Mouse (Mus musculus): ENCODE results near the gene Ptrh1. TPM values are rescaled to one million over a fixed set of nuclear protein-coding genes. Genes with fewer than 3 reads are reported as not detected.
A peak's percentile ranks its signal among the peaks of the same experiment; 100 is the strongest.

Ptrh1 gene
- polyA plus RNA-seq, 1 experiment from 2014 or later = 7.6 TPM

DNA sequence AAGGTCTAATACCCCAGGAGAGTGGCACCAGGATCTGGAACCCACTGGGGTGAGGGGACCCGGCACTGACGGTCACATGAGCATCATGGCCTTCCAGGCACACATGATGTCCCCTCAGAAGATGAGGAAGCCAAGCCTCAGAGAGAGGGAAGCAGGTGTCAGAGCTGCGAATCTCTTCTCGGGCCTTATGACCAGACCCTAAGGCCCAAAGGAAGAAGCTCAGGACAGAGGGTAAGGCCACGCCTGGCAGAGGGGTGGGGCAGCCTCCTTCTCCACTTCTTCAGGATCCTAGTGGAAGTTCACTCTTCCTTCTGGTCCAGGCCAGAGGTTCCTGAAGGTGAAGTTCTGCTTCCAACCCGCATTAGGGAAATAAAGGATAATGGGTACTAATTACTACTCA is 42.9 kb upstream of the Ptrh1 start:
- no peak for TF ChIP-seq CTCF (IDR thresholded peaks at IDR 0.05; ENCODE audit: low read depth)
- TF ChIP-seq EP300 (optimal IDR thresholded peaks at IDR 0.05) = no peak
- no peak overlapping the region for H3K4me2 ChIP-seq (replicated peaks; ENCODE audit: low read depth)
- no peak overlapping the region for H3K9ac ChIP-seq (ENCODE audit: low read length)
- no peaks in the 10 kb centered on the region for H3K36me3 ChIP-seq (ENCODE audit: control insufficient read depth, insufficient read depth, low read length)
- no peak overlapping the region; the same call in 1 of the 2 replicates for H3K27ac ChIP-seq (replicated peaks)
- DNase-seq (ENCODE audit: low spot score) (no peak), ATAC-seq (ENCODE audit: low FRiP score, low TSS enrichment) (no peak)
- no peak overlapping the region for H3K4me3 ChIP-seq (ENCODE audit: low read depth, low read length)
- no peaks in the 10 kb centered on the region for H3K27me3 ChIP-seq (ENCODE audit: control insufficient read depth, insufficient read depth, low read length)
- H3K9me3 ChIP-seq (ENCODE audit: control insufficient read depth, low read length) = no peaks in the 10 kb centered on the region
- WGBS = 74% methylated on average over 6 of the region's 6 CpGs
- H3K4me1 ChIP-seq (replicated peaks; ENCODE audit: control insufficient read depth, insufficient read depth) = no peaks in the 10 kb centered on the region

DNA sequence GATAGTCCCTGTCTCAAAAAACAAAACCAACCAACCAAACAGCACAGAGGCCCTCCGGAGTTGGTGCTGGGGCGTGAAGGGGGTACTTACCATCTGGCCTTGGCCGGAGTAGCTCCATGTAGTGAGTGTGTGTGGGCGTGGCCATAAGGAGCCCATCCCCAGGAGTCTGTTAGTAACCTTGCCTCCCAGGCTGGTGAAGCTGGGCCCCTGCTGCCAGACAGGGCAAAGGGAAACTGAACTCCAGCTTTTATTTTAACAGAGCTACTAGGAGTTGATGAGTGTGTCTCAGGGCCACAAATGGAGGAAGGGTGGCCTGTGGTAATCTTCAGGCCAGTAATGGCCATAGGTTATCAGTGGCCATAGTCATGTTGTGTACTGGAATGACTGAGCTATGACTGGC is 41.1 kb upstream of the Ptrh1 start:
- no peaks in the 10 kb centered on the region for H3K9me3 ChIP-seq (ENCODE audit: control insufficient read depth, low read length)
- DNase-seq (ENCODE audit: low spot score) (no peak), ATAC-seq (ENCODE audit: low FRiP score, low TSS enrichment) (no peak)
- H3K4me3 ChIP-seq (ENCODE audit: low read depth, low read length) = no peak overlapping the region
- H3K27me3 ChIP-seq (ENCODE audit: control insufficient read depth, insufficient read depth, low read length) = no peaks in the 10 kb centered on the region
- H3K4me2 ChIP-seq (replicated peaks; ENCODE audit: low read depth) = no peak overlapping the region
- WGBS = 55% methylated on average over 4 of the region's 4 CpGs
- H3K9ac ChIP-seq (ENCODE audit: low read length) = no peak overlapping the region
- TF ChIP-seq EP300 (optimal IDR thresholded peaks at IDR 0.05) (no peak), CTCF (IDR thresholded peaks at IDR 0.05; ENCODE audit: low read depth) (no peak)
- H3K27ac ChIP-seq (replicated peaks) = peak overlapping the region; percentile 40
- no peaks in the 10 kb centered on the region for H3K36me3 ChIP-seq (ENCODE audit: control insufficient read depth, insufficient read depth, low read length)
- no peaks in the 10 kb centered on the region for H3K4me1 ChIP-seq (replicated peaks; ENCODE audit: control insufficient read depth, insufficient read depth)

DNA sequence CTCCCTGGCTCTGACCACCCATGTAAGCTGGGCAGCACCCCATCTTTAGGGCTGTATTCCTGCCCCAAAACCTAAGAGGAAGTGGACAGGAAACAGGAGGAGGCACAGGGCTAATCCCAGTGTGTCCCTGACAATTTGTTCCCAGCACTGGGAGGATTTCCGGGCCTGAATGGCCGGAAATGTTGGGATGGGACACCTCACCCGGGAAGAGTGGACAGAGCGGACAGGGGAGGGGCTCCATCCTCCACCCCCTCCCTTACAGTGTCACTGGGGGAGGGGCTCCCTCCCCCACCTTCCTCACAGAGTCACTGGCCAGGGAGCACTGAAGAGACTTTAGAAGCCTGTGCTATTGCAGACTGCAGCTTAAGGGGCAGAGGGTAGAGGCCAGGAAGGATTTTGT is 40.7 kb upstream of the Ptrh1 start:
- Histone ChIP-seq H3K27me3 (ENCODE audit: control insufficient read depth, insufficient read depth, low read length) (no peaks in the 10 kb centered on the region), H3K27ac (replicated peaks) (no peak overlapping the region), H3K36me3 (ENCODE audit: control insufficient read depth, insufficient read depth, low read length) (no peaks in the 10 kb centered on the region), H3K9me3 (ENCODE audit: control insufficient read depth, low read length) (no peaks in the 10 kb centered on the region), H3K4me2 (replicated peaks; ENCODE audit: low read depth) (no peak overlapping the region), H3K4me3 (ENCODE audit: low read depth, low read length) (no peak overlapping the region), H3K4me1 (replicated peaks; ENCODE audit: control insufficient read depth, insufficient read depth) (no peaks in the 10 kb centered on the region), H3K9ac (ENCODE audit: low read length) (no peak overlapping the region)
- TF ChIP-seq EP300 (optimal IDR thresholded peaks at IDR 0.05) = no peak
- no peak for TF ChIP-seq CTCF (IDR thresholded peaks at IDR 0.05; ENCODE audit: low read depth)
- DNase-seq (ENCODE audit: low spot score) (no peak), ATAC-seq (ENCODE audit: low FRiP score, low TSS enrichment) (no peak)
- WGBS = 59% methylated on average over 4 of the region's 4 CpGs

DNA sequence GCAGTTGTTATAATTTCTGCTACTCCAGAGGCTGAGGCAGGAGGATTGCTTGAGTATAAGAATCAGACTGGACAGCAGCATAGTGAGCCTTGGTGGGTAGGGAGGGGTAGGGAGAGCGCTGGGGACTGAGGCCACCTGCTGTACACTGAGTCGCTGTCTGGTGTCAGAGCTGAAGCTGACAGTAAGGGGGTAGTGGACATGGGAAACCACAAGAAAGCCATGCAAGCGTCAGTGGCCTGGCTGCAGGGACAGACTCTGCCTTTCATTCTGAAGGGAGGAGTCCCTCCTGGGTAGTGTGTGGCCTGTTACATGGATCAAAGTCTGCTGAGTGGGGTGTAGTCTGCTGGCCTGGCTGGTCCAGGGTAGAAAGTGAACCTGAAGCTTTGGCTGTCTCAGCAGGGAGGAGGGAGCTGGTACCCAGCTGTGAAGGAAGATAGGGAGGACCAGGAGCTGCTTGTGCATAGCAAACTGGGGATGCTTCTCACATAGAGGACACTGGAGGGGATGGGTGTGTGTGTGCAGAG is 39.2 kb upstream of the Ptrh1 start:
- no peak overlapping the region for H3K4me2 ChIP-seq (replicated peaks; ENCODE audit: low read depth)
- H3K27ac ChIP-seq (replicated peaks) = no peak overlapping the region
- H3K27me3 ChIP-seq (ENCODE audit: control insufficient read depth, insufficient read depth, low read length) = no peaks in the 10 kb centered on the region
- H3K4me3 ChIP-seq (ENCODE audit: low read depth, low read length) = no peak overlapping the region
- H3K9me3 ChIP-seq (ENCODE audit: control insufficient read depth, low read length) = no peaks in the 10 kb centered on the region
- ATAC-seq (ENCODE audit: low FRiP score, low TSS enrichment) (peak; percentile 45; the same call in 1 of the 2 replicates), DNase-seq (ENCODE audit: low spot score) (no peak)
- no peak overlapping the region for H3K9ac ChIP-seq (ENCODE audit: low read length)
- no peaks in the 10 kb centered on the region for H3K36me3 ChIP-seq (ENCODE audit: control insufficient read depth, insufficient read depth, low read length)
- peaks cover 5% of the 10 kb centered on the region; the same call in 1 of the 2 replicates for H3K4me1 ChIP-seq (replicated peaks; ENCODE audit: control insufficient read depth, insufficient read depth)
- TF ChIP-seq CTCF (IDR thresholded peaks at IDR 0.05; ENCODE audit: low read depth) (no peak), EP300 (optimal IDR thresholded peaks at IDR 0.05) (no peak)
- 56% methylated on average over 3 of the region's 3 CpGs for WGBS

DNA sequence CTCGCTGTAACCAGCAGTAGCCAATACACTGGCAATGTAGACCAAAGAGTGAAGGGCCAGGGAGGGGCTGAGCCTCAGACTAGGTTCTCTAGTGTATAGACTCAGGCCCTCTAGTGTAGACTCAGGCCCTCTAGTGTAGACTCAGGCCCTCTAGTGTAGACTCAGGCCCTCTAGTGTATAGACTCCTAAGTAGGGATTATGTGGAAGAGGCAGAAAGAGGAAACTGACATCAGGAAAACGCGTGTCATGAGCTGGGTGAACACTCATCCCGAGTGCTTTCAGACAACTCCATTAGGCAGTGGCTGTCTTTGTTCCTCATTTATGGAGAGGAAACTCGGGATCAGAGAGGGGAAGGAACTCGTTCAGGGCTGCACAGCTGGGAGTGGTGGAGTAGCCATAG is 38.6 kb upstream of the Ptrh1 start:
- no peak for DNase-seq (ENCODE audit: low spot score)
- WGBS = 52% methylated on average over 6 of the region's 6 CpGs
- Histone ChIP-seq H3K27ac (replicated peaks) (no peak overlapping the region), H3K4me2 (replicated peaks; ENCODE audit: low read depth) (no peak overlapping the region), H3K9me3 (ENCODE audit: control insufficient read depth, low read length) (no peaks in the 10 kb centered on the region), H3K36me3 (ENCODE audit: control insufficient read depth, insufficient read depth, low read length) (no peaks in the 10 kb centered on the region), H3K4me1 (replicated peaks; ENCODE audit: control insufficient read depth, insufficient read depth) (peaks cover 6% of the 10 kb centered on the region; the same call in 1 of the 2 replicates), H3K27me3 (ENCODE audit: control insufficient read depth, insufficient read depth, low read length) (peaks cover 3% of the 10 kb centered on the region; the same call in 1 of the 2 replicates), H3K9ac (ENCODE audit: low read length) (no peak overlapping the region), H3K4me3 (ENCODE audit: low read depth, low read length) (no peak overlapping the region)
- ATAC-seq (ENCODE audit: low FRiP score, low TSS enrichment) = no peak
- TF ChIP-seq CTCF (IDR thresholded peaks at IDR 0.05; ENCODE audit: low read depth) (no peak), EP300 (optimal IDR thresholded peaks at IDR 0.05) (no peak)

DNA sequence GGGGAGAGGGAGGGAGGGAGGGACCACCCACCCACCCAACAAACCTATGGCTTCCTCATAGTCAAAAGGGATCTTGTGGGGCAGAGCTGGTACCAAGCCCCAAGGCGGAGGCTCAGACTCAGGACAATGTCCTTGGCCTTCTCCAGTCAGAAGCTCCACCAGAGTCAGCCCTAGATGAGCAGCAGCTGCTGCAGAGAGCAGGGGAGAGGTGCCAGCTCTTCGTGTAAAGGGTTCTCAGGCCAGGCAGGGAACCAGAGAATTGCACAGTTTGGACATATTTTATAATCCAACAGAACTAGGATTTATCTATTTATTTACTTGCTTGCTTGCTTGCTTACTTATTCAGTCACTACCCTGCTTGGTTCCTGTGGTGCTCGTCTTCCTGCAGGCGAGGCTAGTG is 36.3 kb upstream of the Ptrh1 start:
- Histone ChIP-seq H3K27ac (replicated peaks) (no peak overlapping the region), H3K4me1 (replicated peaks; ENCODE audit: control insufficient read depth, insufficient read depth) (peaks cover 6% of the 10 kb centered on the region; the same call in 1 of the 2 replicates), H3K27me3 (ENCODE audit: control insufficient read depth, insufficient read depth, low read length) (peaks cover 8% of the 10 kb centered on the region; the same call in 1 of the 2 replicates), H3K4me2 (replicated peaks; ENCODE audit: low read depth) (no peak overlapping the region), H3K4me3 (ENCODE audit: low read depth, low read length) (no peak overlapping the region), H3K36me3 (ENCODE audit: control insufficient read depth, insufficient read depth, low read length) (no peaks in the 10 kb centered on the region), H3K9ac (ENCODE audit: low read length) (no peak overlapping the region), H3K9me3 (ENCODE audit: control insufficient read depth, low read length) (no peaks in the 10 kb centered on the region)
- ATAC-seq (ENCODE audit: low FRiP score, low TSS enrichment) (no peak), DNase-seq (ENCODE audit: low spot score) (no peak)
- TF ChIP-seq EP300 (optimal IDR thresholded peaks at IDR 0.05) (no peak), CTCF (IDR thresholded peaks at IDR 0.05; ENCODE audit: low read depth) (no peak)
- WGBS = 61% methylated on average over 4 of the region's 4 CpGs
